Mouse (Mus musculus): ENCODE results near the gene Zic1. TPM values are rescaled to one million over a fixed set of nuclear protein-coding genes. Genes with fewer than 3 reads are reported as not detected.

The Zic1 gene
- polyA plus RNA-seq, 1 experiment from 2014 or later: 25.1 TPM

DNA sequence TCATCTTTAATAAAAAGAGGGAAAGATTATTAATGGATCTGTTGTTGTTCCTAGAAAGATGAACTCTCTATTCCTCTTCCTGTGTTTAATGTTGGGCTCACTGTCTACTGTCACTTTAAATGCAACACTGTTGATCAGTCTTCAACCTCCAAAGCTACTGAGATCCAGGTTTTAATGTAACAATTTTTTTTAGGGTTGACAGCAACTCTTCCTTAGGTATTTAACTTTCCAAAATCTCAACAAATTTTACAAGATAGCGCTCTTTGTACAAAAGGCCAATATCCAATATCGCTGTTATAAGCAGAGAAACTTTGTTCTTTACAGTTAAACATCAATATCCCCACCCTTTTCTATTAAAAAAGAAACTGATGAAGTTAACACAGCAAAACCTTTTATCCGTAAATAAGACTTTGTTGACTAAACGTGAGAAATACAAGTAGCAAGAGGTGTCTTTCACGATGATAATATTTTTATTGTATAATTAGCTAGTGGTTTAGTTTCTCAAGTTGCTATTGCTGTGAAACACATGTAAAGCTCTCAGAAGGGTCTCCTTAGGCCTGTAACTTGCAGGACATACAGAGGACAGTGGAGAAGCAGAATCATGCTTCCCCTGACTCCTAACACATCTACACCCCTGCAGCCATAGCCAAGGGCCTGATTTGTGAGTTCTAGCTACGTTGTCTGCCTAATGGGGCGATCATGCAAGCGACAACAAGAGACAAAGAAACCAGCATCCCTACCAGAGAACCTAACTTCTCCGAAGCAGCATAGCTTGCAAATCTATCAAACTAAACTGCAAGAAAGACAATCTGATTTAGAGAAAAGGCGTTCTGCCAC lies 6.5 kb downstream of the Zic1 start:
- peak overlapping the region; percentile 51 for H3K4me3 ChIP-seq (replicated peaks; ENCODE audit: low read length)
- no peaks in the 10 kb centered on the region for H3K9me3 ChIP-seq (ENCODE audit: control insufficient read depth, low read length)
- H3K27ac ChIP-seq: peak overlapping the region; percentile 87
- H3K27me3 ChIP-seq (ENCODE audit: control insufficient read depth, insufficient read depth, low read length): peaks cover 74% of the 10 kb centered on the region
- WGBS: 12% methylated on average over 10 of the region's 10 CpGs
- ATAC-seq (ENCODE audit: low FRiP score) (no peak), DNase-seq (ENCODE audit: low spot score) (peak; percentile 58)
- H3K36me3 ChIP-seq (replicated peaks; ENCODE audit: control insufficient read depth, insufficient read depth): peaks cover 8% of the 10 kb centered on the region; the same call in 1 of the 2 replicates
- peak overlapping the region; percentile 97 for H3K9ac ChIP-seq
- H3K4me2 ChIP-seq (replicated peaks): peak overlapping the region; percentile 52
- 0 out of 2 replicates have a peak, but pooled peaks cover 11% of the 10 kb centered on the region for H3K4me1 ChIP-seq (replicated peaks; ENCODE audit: control insufficient read depth, insufficient read depth, low read length)

DNA sequence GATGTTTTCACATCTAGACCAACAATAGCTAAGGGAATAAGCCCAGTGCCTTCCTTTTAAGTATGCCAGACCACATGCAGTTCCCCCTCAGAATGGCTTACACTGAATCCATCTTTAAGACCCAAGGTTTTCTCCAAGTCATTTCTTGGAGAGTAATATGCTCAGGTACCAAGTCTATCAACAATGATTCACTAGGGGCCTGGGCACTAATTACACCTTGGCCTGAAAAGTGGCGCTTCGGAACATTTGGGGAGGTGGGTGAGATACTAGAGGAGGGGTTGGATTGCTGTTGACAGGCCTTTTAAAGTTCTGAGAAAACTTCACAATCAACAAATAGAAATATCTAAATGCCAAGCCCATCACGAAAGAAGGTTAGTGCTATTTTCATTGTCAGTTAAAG lies 8.3 kb downstream of the Zic1 start:
- 21% methylated on average over 3 of the region's 3 CpGs for WGBS

DNA sequence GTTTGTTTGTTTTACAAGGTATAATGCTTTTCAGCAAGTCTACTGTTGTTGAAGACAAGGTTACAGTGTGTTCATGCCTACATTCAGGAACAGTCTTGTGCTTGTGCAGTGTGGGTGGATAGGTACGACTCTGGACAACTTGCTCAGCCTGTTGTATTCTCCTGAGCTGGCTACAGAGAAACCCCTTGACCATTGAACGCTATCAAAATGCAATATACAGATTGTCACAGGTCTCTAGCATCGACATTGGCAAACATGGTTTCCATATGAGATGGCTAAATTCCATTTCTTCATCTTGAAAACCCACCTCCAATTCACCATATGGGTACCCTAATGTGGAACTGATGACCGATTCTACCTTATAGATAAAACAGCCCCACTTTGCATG lies 9.3 kb downstream of the Zic1 start:
- Histone ChIP-seq H3K27me3 (ENCODE audit: control insufficient read depth, insufficient read depth, low read length) (peaks cover 66% of the 10 kb centered on the region), H3K9ac (no peak overlapping the region), H3K4me3 (replicated peaks; ENCODE audit: low read length) (no peak overlapping the region), H3K4me1 (replicated peaks; ENCODE audit: control insufficient read depth, insufficient read depth, low read length) (0 out of 2 replicates have a peak, but pooled peaks cover 11% of the 10 kb centered on the region), H3K27ac (peak overlapping the region; percentile 69), H3K4me2 (replicated peaks) (peak overlapping the region; percentile 53), H3K9me3 (ENCODE audit: control insufficient read depth, low read length) (no peaks in the 10 kb centered on the region), H3K36me3 (replicated peaks; ENCODE audit: control insufficient read depth, insufficient read depth) (no peaks in the 10 kb centered on the region; the same call in 1 of the 2 replicates)
- ATAC-seq (ENCODE audit: low FRiP score): no peak
- 6% methylated on average over 4 of the region's 4 CpGs for WGBS
- DNase-seq (ENCODE audit: low spot score): peak; percentile 27

More for the DNA sequence above, 8.3 kb downstream of the Zic1 start:
- 0 out of 2 replicates have a peak, but pooled peaks cover 11% of the 10 kb centered on the region for H3K4me1 ChIP-seq (replicated peaks; ENCODE audit: control insufficient read depth, insufficient read depth, low read length)
- peak overlapping the region; percentile 69 for H3K27ac ChIP-seq
- peaks cover 58% of the 10 kb centered on the region for H3K27me3 ChIP-seq (ENCODE audit: control insufficient read depth, insufficient read depth, low read length)
- H3K36me3 ChIP-seq (replicated peaks; ENCODE audit: control insufficient read depth, insufficient read depth): peaks cover 6% of the 10 kb centered on the region; the same call in 1 of the 2 replicates
- H3K4me2 ChIP-seq (replicated peaks): peak overlapping the region; percentile 53
- peak overlapping the region; percentile 15; the same call in 1 of the 2 replicates for H3K4me3 ChIP-seq (replicated peaks; ENCODE audit: low read length)
- no peaks in the 10 kb centered on the region for H3K9me3 ChIP-seq (ENCODE audit: control insufficient read depth, low read length)
- peak overlapping the region; percentile 47 for H3K9ac ChIP-seq
- no peak for DNase-seq (ENCODE audit: low spot score)
- ATAC-seq (ENCODE audit: low FRiP score): no peak

DNA sequence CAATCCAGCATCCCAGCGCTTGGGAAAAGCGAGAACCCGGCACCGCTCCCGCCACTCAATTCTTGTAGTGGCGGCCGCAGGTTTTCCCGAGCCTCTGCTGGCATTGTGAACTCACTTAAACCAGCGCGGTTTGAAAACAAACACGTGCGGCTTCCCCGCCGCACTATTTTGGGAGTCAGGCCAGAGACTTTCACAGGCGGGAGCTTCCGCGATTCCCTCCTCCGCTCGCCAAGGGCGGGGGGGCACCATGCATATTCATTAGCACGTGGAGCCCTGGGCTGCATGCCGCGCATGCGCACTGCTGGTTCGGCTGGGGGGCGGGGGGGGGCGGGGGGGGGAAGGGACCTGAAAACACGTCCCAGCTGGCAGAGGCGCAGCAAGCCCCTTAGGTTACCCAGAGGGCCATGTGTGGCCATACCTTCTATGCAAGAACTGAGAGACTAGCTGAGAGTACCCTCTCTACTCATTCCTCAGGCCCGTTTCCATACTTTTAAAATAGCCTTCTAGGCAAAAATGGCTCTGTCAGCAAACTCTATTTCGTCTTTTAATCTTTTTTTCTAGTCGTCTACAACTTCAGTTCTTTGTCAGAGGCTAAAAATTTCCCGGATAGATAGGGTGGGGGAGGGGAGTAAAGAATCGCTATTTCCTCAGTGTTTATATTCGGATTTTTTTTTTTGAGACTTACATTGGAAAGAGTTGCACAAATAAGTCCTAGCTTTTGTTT lies 9.8 kb downstream of the Zic1 start:
- Histone ChIP-seq H3K4me2 (replicated peaks) (peak overlapping the region; percentile 53), H3K36me3 (replicated peaks; ENCODE audit: control insufficient read depth, insufficient read depth) (no peaks in the 10 kb centered on the region; the same call in 1 of the 2 replicates), H3K4me1 (replicated peaks; ENCODE audit: control insufficient read depth, insufficient read depth, low read length) (0 out of 2 replicates have a peak, but pooled peaks cover 11% of the 10 kb centered on the region), H3K27ac (peak overlapping the region; percentile 76), H3K9me3 (ENCODE audit: control insufficient read depth, low read length) (no peaks in the 10 kb centered on the region), H3K27me3 (ENCODE audit: control insufficient read depth, insufficient read depth, low read length) (peaks cover 68% of the 10 kb centered on the region), H3K9ac (peak overlapping the region; percentile 61), H3K4me3 (replicated peaks; ENCODE audit: low read length) (peak overlapping the region; percentile 25)
- DNase-seq (ENCODE audit: low spot score) (peak; percentile 82), ATAC-seq (ENCODE audit: low FRiP score) (peak; percentile 86)
- WGBS: under 1% methylated on average over 35 of the region's 35 CpGs

DNA sequence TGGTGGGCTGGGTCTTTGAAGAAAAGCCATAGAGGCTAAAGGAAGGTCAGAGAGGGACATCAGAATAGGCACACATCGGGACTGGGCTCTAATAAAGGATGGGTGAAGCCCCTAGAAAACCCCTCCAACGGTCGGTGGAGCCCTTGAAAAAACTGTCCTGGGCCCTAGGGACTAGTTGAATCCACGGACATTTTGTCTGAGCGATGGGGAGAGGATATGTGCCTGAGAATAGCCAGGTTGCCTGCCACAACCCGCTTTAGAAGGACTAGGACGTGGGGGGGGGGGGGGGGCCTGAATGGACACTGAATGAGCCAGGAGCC lies 10.4 kb downstream of the Zic1 start:
- Histone ChIP-seq H3K4me2 (replicated peaks) (peak overlapping the region; percentile 53), H3K4me3 (replicated peaks; ENCODE audit: low read length) (peak overlapping the region; percentile 25), H3K9me3 (ENCODE audit: control insufficient read depth, low read length) (no peaks in the 10 kb centered on the region), H3K27me3 (ENCODE audit: control insufficient read depth, insufficient read depth, low read length) (peaks cover 68% of the 10 kb centered on the region), H3K4me1 (replicated peaks; ENCODE audit: control insufficient read depth, insufficient read depth, low read length) (0 out of 2 replicates have a peak, but pooled peaks cover 11% of the 10 kb centered on the region), H3K36me3 (replicated peaks; ENCODE audit: control insufficient read depth, insufficient read depth) (no peaks in the 10 kb centered on the region; the same call in 1 of the 2 replicates), H3K9ac (peak overlapping the region; percentile 61), H3K27ac (peak overlapping the region; percentile 76)
- ATAC-seq (ENCODE audit: low FRiP score) (no peak), DNase-seq (ENCODE audit: low spot score) (peak; percentile 26)
- WGBS: 2% methylated on average over 7 of the region's 7 CpGs

DNA sequence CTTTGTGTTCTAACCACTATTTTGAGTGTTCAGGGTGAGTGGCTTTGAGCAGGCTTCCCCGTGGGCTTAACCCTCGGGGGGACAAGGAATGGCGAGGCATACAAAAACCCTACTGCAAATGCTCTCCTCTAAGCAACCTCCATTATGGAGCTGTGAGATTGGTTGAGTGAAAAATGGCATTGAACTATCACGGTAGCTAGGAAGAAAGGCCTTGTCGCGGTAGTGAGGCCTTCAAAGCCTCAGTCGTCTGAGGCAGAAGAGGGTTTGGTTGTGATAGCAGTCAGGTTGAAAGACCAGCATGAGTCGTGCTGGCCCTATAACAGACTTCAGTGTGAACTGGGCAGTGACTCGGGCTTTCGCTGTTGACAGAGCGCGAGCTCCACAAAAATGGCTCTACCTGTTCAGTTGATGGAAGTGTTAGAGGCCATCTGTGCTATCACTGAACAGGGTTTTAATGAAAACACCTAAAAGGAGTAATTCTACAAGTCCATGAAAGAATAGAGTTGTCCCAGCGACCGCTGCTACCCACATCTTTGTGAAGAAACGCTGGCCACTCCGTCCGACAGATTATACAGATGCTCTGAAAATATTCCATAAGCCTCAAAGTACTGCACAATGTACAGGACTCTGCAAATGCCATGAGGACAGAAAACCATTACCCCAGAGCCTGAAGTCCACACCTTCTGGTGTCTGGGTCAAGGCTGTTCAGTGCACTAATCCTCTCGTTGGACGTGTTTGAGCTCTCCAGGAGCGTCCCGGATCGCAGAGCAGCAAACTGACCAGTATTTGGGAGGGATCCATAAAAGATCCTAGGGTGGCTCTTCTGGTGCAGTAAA lies 11.0 kb downstream of the Zic1 start:
- Histone ChIP-seq H3K4me2 (replicated peaks) (peak overlapping the region; percentile 53), H3K9ac (peak overlapping the region; percentile 61), H3K9me3 (ENCODE audit: control insufficient read depth, low read length) (no peaks in the 10 kb centered on the region), H3K27me3 (ENCODE audit: control insufficient read depth, insufficient read depth, low read length) (peaks cover 69% of the 10 kb centered on the region), H3K4me3 (replicated peaks; ENCODE audit: low read length) (peak overlapping the region; percentile 25), H3K27ac (peak overlapping the region; percentile 76), H3K36me3 (replicated peaks; ENCODE audit: control insufficient read depth, insufficient read depth) (no peaks in the 10 kb centered on the region), H3K4me1 (replicated peaks; ENCODE audit: control insufficient read depth, insufficient read depth, low read length) (0 out of 2 replicates have a peak, but pooled peaks cover 11% of the 10 kb centered on the region)
- peak; percentile 33 for DNase-seq (ENCODE audit: low spot score)
- no peak for ATAC-seq (ENCODE audit: low FRiP score)
- 5% methylated on average over 22 of the region's 22 CpGs for WGBS

DNA sequence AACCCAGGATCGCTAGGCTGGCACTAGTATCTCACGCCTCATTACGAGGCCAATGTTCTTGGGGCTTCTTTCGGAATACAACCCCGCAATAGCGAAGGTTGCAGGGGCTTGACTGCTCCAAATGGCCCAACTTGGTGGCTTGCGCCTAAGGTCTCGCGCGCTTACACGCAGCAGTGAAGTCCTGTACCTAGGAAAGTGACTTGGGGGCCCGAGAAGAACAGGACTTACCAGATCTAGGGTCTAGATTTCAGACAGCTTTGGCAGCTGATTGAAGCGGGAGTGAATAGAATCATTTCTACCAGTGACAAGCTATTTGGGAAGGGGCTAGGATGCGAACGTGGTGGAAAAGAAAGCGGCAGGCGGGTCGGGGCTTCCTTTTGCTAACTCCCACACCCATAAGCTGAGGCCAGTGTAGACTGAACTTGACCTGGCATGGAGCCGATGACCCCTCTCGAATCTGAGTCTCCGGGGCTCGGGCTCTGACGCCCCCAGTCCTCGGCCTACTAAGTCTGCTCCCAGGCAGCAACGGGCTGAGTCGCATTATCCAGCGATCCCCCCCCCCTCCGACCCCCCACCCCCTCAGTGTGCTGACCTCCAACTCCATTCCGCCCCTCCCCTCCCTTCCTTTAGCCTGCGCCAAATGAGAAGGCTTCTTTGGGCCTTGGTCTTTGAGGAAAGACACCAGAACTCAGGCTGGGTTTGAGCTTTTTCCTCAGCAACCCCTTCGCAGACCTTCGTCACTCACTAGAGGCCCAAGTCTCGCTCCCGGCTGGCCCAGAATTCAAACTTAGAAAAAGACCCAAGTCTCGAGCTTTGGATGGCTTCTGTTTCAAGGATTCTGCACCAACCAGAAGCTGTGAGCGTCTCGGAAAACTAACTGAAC lies 11.8 kb downstream of the Zic1 start:
- 3% methylated on average over 37 of the region's 37 CpGs for WGBS
- Histone ChIP-seq H3K27me3 (ENCODE audit: control insufficient read depth, insufficient read depth, low read length) (peaks cover 67% of the 10 kb centered on the region), H3K9ac (peak overlapping the region; percentile 61), H3K4me1 (replicated peaks; ENCODE audit: control insufficient read depth, insufficient read depth, low read length) (0 out of 2 replicates have a peak, but pooled peaks cover 11% of the 10 kb centered on the region), H3K36me3 (replicated peaks; ENCODE audit: control insufficient read depth, insufficient read depth) (no peaks in the 10 kb centered on the region), H3K27ac (peak overlapping the region; percentile 76), H3K4me3 (replicated peaks; ENCODE audit: low read length) (peak overlapping the region; percentile 25), H3K9me3 (ENCODE audit: control insufficient read depth, low read length) (no peaks in the 10 kb centered on the region), H3K4me2 (replicated peaks) (peak overlapping the region; percentile 53)
- peak; percentile 25; the same call in 1 of the 2 replicates for ATAC-seq (ENCODE audit: low FRiP score)
- DNase-seq (ENCODE audit: low spot score): peak; percentile 33

DNA sequence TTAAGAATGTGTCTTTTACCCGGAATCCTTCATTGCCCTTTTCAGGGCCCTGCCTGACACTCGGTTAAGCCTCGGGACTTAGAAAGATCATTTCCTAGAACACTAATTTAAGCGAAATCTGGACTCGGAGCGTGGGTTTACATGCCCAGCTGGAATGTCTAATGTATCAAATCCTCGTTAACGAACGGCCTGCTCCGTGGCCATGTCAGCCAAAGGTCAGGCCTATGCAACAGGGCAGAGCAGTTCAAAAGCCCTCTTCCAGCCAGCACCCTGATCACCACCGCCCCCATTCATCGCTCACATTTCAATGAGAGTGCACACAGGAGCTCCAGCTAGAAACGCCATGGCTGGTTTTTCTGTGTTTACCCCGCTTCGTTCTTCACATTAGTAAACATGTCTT lies 12.8 kb downstream of the Zic1 start:
- DNase-seq (ENCODE audit: low spot score): peak; percentile 62
- no peak for ATAC-seq (ENCODE audit: low FRiP score)
- WGBS: 1% methylated on average over 15 of the region's 15 CpGs
- Histone ChIP-seq H3K27ac (peak overlapping the region; percentile 76), H3K27me3 (ENCODE audit: control insufficient read depth, insufficient read depth, low read length) (peaks cover 63% of the 10 kb centered on the region), H3K4me1 (replicated peaks; ENCODE audit: control insufficient read depth, insufficient read depth, low read length) (0 out of 2 replicates have a peak, but pooled peaks cover 11% of the 10 kb centered on the region), H3K9me3 (ENCODE audit: control insufficient read depth, low read length) (no peaks in the 10 kb centered on the region), H3K4me3 (replicated peaks; ENCODE audit: low read length) (peak overlapping the region; percentile 23), H3K36me3 (replicated peaks; ENCODE audit: control insufficient read depth, insufficient read depth) (no peaks in the 10 kb centered on the region), H3K4me2 (replicated peaks) (peak overlapping the region; percentile 53), H3K9ac (peak overlapping the region; percentile 61)

Measured in hindbrain, embryonic 14.5 days (tissue).